Mouse (Mus musculus): ENCODE data around the gene Tnf. TPM values are rescaled to one million over a fixed set of nuclear protein-coding genes. Genes with fewer than 3 reads are reported as not detected.
A peak's percentile ranks its signal among the peaks of the same experiment; 100 is the strongest.

Gene Tnf
- total and polyA plus RNA-seq, 2 experiments from 2014 or later, result 0.09 to 0.52 TPM

DNA sequence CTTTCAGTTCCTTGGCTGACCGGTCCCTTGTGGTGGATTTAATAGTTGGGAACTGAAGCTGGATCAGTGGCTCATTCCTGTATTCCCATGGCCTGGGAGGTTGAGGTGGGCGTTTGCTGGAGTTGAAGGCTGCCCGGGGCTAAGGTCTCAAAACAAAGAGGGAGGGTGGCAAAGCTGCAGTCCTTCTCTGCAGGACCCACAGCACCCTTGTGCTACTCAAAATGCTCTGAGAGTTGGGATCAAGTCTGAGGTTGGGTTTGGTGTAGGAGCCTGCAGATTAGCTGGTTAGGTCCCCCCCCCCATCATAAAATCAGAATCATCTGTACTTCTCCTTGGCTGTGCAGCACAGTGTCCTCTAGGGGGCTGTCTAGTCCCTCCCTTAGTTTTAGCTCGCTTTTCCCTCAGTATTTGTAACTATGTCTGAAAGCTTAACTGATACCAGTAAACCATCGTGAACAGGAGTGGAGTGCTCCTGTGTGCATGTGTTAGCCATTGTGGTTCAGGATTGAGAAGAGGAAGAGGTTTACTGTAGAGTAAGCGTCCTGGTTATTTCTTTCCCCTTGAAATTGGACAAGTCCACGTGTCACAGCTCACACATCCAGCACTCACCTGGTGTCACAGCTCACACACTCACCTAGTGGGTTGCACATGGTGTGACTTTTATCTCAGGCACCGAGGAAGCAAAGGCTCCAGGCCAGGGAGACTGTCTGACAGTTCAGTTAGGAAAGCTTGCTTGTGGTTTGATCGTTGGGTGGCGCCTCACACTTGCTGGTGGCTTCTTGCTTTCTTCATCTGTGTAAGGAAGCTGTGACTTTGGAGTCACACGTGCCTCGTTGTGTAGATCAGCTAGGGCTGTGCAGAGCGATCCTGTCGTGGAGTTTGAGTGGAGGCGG is 44.2 kb upstream of the Tnf start:
- H3K4me1 ChIP-seq (ENCODE audit: insufficient read depth, low read length), result peaks cover 12% of the 10 kb centered on the region
- no peaks in the 10 kb centered on the region for H3K27me3 ChIP-seq (ENCODE audit: insufficient read depth, low read length)
- H3K9me3 ChIP-seq (ENCODE audit: low read length), result no peaks in the 10 kb centered on the region
- H3K4me3 ChIP-seq (ENCODE audit: low read length), result no peak overlapping the region
- ATAC-seq, result no peak
- no peak overlapping the region for H3K4me2 ChIP-seq (ENCODE audit: low read depth, low read length)
- TF ChIP-seq CTCF (IDR thresholded peaks at IDR 0.05; ENCODE audit: low read depth), result peak; percentile 68
- H3K27ac ChIP-seq, result no peak overlapping the region
- WGBS, result 79% methylated on average over 15 of the region's 15 CpGs
- H3K36me3 ChIP-seq (ENCODE audit: insufficient read depth, low read length), result peaks cover 66% of the 10 kb centered on the region
- peak; percentile 58 for DNase-seq (ENCODE audit: low spot score)
- H3K9ac ChIP-seq (replicated peaks; ENCODE audit: low read length), result no peak overlapping the region

DNA sequence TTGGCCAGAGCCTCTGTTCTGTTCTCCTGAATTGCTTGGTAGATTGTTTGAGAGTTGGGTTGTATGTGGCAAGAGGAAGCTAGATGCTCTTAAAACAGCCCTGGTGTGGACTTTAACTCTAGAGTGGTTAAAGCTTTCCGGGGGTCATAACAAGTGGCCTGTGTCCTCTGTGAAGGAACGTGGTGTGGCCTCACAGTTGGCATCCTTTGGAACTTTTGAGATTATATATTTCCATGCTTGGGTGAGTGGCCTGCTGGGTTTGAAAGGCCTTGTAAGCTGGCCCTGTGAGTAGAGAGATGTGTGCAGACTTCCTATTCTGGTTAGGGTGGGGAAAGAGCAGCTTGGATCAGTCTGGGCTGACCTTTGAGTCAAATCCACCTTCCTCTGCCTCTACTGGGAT is 43.2 kb upstream of the Tnf start:
- H3K27ac ChIP-seq, result no peak overlapping the region
- no peaks in the 10 kb centered on the region for H3K27me3 ChIP-seq (ENCODE audit: insufficient read depth, low read length)
- H3K36me3 ChIP-seq (ENCODE audit: insufficient read depth, low read length), result peaks cover 63% of the 10 kb centered on the region
- DNase-seq (ENCODE audit: low spot score) (no peak), ATAC-seq (no peak)
- 55% methylated on average over 2 of the region's 2 CpGs for WGBS
- H3K9ac ChIP-seq (replicated peaks; ENCODE audit: low read length), result peak overlapping the region; percentile 100; the same call in 1 of the 2 replicates
- no peak for TF ChIP-seq CTCF (IDR thresholded peaks at IDR 0.05; ENCODE audit: low read depth)
- peaks cover 17% of the 10 kb centered on the region for H3K4me1 ChIP-seq (ENCODE audit: insufficient read depth, low read length)
- H3K4me2 ChIP-seq (ENCODE audit: low read depth, low read length), result peak overlapping the region; percentile 72
- no peaks in the 10 kb centered on the region for H3K9me3 ChIP-seq (ENCODE audit: low read length)
- H3K4me3 ChIP-seq (ENCODE audit: low read length), result no peak overlapping the region

DNA sequence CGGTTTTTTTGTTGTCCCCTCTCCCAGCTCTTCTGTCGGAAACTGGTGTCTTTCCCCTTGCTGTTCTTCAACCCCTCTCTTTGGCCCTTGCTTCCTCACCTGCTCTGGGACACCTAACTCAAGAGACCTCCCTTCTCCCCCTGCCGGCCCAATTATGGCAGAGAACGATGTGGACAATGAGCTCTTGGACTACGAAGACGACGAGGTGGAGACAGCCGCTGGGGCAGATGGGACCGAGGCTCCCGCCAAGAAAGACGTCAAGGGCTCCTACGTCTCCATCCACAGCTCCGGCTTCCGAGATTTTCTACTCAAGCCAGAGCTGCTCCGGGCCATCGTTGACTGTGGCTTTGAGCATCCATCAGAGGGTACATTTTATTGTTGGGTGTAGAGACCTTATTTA is 41.3 kb upstream of the Tnf start:
- ATAC-seq (0 out of 2 replicates have a peak, but pooled peaks have one; percentile 1), DNase-seq (ENCODE audit: low spot score) (peak; percentile 83)
- no peaks in the 10 kb centered on the region for H3K27me3 ChIP-seq (ENCODE audit: insufficient read depth, low read length)
- no peaks in the 10 kb centered on the region for H3K9me3 ChIP-seq (ENCODE audit: low read length)
- peaks cover 45% of the 10 kb centered on the region for H3K36me3 ChIP-seq (ENCODE audit: insufficient read depth, low read length)
- under 1% methylated on average over 16 of the region's 16 CpGs for WGBS
- peak overlapping the region; percentile 72 for H3K4me2 ChIP-seq (ENCODE audit: low read depth, low read length)
- peak overlapping the region; percentile 100 for H3K9ac ChIP-seq (replicated peaks; ENCODE audit: low read length)
- peak; percentile 41 for TF ChIP-seq CTCF (IDR thresholded peaks at IDR 0.05; ENCODE audit: low read depth)
- peaks cover 17% of the 10 kb centered on the region for H3K4me1 ChIP-seq (ENCODE audit: insufficient read depth, low read length)
- peak overlapping the region; percentile 97 for H3K4me3 ChIP-seq (ENCODE audit: low read length)
- peak overlapping the region; percentile 100 for H3K27ac ChIP-seq

DNA sequence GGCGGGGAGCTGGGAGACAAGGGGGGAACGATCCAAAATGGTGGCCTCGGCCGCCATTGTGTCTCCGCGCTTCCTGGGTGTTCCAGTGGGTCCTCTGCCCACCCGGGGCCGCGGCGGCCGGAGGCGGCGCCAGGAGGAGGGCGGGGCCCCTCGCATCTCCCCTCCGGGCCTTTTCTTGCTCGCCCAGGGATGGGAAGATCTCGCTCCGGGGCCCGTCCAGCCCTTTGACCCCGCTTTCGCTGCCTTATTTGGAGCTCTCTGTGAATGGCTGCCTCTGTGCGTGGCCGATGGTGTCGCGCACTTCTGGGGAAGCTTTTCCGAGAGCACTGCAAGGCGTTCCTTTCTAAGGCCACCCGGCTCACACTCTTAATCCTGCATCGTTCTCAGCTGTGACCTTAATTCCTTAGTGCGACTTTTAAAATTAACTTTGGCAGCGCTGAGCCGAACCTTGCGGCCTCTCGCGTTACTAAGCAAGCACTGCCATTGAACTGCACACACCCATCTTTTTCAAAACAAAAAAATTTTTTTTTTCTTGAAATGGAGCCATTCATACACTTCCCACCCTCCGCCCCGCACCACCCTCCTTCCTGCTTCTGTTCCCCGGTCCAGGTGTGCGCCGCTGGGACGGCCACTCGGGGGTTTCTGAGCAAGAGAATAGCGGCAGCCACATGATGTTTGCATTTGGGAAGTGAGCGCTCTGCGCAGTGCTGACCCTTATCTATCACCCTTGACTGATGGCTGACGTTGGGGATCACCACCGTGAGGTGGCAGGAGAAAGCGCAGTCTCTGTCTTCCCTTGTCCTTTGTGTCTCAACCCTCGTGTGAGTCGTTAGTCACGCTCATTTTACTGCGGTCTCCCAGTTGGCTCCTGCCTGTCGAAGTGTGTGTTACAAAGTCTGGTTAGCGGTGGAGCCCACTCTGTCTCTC is 40.5 kb upstream of the Tnf start:
- Histone ChIP-seq H3K4me2 (ENCODE audit: low read depth, low read length) (peak overlapping the region; percentile 72), H3K4me1 (ENCODE audit: insufficient read depth, low read length) (peaks cover 17% of the 10 kb centered on the region), H3K9me3 (ENCODE audit: low read length) (no peaks in the 10 kb centered on the region), H3K27ac (peak overlapping the region; percentile 100), H3K36me3 (ENCODE audit: insufficient read depth, low read length) (peaks cover 37% of the 10 kb centered on the region), H3K9ac (replicated peaks; ENCODE audit: low read length) (peak overlapping the region; percentile 100), H3K4me3 (ENCODE audit: low read length) (peak overlapping the region; percentile 97), H3K27me3 (ENCODE audit: insufficient read depth, low read length) (no peaks in the 10 kb centered on the region)
- ATAC-seq, result peak; percentile 61
- peak; percentile 46 for TF ChIP-seq CTCF (IDR thresholded peaks at IDR 0.05; ENCODE audit: low read depth)
- under 1% methylated on average over 53 of the region's 55 CpGs for WGBS
- DNase-seq (ENCODE audit: low spot score), result peak; percentile 86

DNA sequence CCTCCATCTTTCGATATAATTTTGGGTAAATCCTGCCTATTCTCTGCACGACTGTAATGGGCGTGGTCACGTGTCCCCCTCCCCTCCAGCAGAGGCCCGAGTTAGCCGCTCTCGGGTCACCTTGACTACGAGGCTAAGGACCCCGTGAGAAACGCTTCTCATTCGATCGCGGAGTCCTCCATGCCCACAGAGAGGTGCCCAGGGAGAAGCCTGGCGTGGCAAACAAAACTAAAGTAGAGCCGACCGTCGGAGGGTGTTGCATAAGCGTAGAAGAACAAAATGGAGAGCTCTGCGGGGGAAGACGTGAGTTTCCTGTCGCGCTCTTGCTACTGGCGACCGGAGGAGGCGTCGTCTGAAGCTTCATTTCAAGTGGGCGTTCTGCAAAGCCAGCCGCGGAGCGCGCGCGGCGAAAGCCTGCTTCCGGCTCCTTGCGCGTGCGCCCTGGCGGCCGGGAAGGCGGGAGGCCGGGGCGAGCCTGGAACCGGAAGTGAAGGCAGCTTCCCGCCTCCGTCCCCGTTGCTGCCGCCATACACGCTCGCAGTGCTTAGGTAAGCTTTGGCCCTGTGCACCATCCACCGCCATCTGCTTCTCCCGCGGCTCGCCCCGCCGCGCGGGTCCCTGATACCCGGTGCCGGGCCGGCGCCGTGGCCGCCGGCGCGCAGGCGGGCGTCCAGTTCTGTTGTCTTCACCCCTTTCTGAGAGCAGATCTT is 39.7 kb upstream of the Tnf start, which contains the start of gene Ddx39b:
TSS of gene Ddx39b (plus strand) at position 442 of the 710 bp plus-strand sequence.
- no peaks in the 10 kb centered on the region for H3K27me3 ChIP-seq (ENCODE audit: insufficient read depth, low read length)
- peak within 1 kb of the TSS; percentile 100 for H3K9ac ChIP-seq (replicated peaks; ENCODE audit: low read length)
- WGBS, result 2% methylated on average over 65 of the region's 69 CpGs
- H3K4me1 ChIP-seq (ENCODE audit: insufficient read depth, low read length), result peaks cover 17% of the 10 kb centered on the region
- H3K4me3 ChIP-seq (ENCODE audit: low read length), result peak within 1 kb of the TSS; percentile 97
- H3K36me3 ChIP-seq (ENCODE audit: insufficient read depth, low read length), result peaks cover 28% of the 10 kb centered on the region
- peak; percentile 20; the same call in 1 of the 2 replicates for TF ChIP-seq CTCF (IDR thresholded peaks at IDR 0.05; ENCODE audit: low read depth)
- DNase-seq (ENCODE audit: low spot score), result peak; percentile 98
- peak; percentile 91 for ATAC-seq
- no peaks in the 10 kb centered on the region for H3K9me3 ChIP-seq (ENCODE audit: low read length)
- H3K27ac ChIP-seq, result peak within 1 kb of the TSS; percentile 100
- H3K4me2 ChIP-seq (ENCODE audit: low read depth, low read length), result peak within 1 kb of the TSS; percentile 72
